Mouse (Mus musculus) neural tube, embryonic 13.5 days (tissue): Measurements from ENCODE around the gene Fam45a. TPM values are rescaled to one million over a fixed set of nuclear protein-coding genes. Genes with fewer than 3 reads are reported as not detected.
"Not testable (repeated sequence)": the region's sequence is repeated elsewhere in the genome, so short reads cannot be mapped to it uniquely, and the experiment has no call there.

Source experiments
- ATAC-seq: fragments of 200-750 bp; cut with Nextera tagmentation; 2 replicates; pipeline ENCODE4 v1.8.0; 2017; ENCODE audit warnings: low read depth, mild to moderate bottlenecking, moderate TSS enrichment, moderate library complexity
- H3K27ac ChIP-seq: fragments of 300-500 bp; sonication (generic); replicated peaks from 2 replicates; pipeline ENCODE4 v1.5.1; 2015; ENCODE audit warnings: moderate library complexity, mild to moderate bottlenecking, inconsistent platforms
- H3K27me3 ChIP-seq: fragments of 300-500 bp; sonication (generic); 2 replicates; pipeline ENCODE4 v1.6.1; 2015; ENCODE audit warnings: mild to moderate bottlenecking, inconsistent platforms
- H3K36me3 ChIP-seq: fragments of 300-500 bp; sonication (generic); 2 replicates; pipeline ENCODE4 v1.6.1; 2015; ENCODE audit warnings: mild to moderate bottlenecking, inconsistent platforms
- H3K4me1 ChIP-seq: fragments of 300-500 bp; sonication (generic); replicated peaks from 2 replicates; pipeline ENCODE4 v1.6.1; 2015; ENCODE audit warnings: inconsistent platforms
- H3K4me2 ChIP-seq: fragments of 300-500 bp; sonication (generic); 2 replicates; pipeline ENCODE4 v1.6.1; 2015; ENCODE audit warnings: inconsistent platforms, mild to moderate bottlenecking, moderate library complexity
- H3K4me3 ChIP-seq: fragments of 300-500 bp; sonication (generic); 2 replicates; pipeline ENCODE4 v1.5.1; 2015; ENCODE audit warnings: mild to moderate bottlenecking, inconsistent platforms
- H3K9ac ChIP-seq: fragments of 300-500 bp; sonication (generic); 2 replicates; pipeline ENCODE4 v1.6.1; 2015; ENCODE audit warnings: moderate library complexity, mild to moderate bottlenecking, inconsistent platforms
- H3K9me3 ChIP-seq: fragments of 300-500 bp; sonication (generic); 2 replicates; pipeline ENCODE4 v1.6.1; 2016; ENCODE audit warnings: inconsistent platforms
- WGBS: fragments of 180-500 bp; shearing (Covaris S2); methylation state at CpG from one replicate; pipeline ENCODE4 v1.1.7; 2015; 5-methylcytosine and 5-hydroxymethylcytosine counted together
- microRNA-seq: library from miRNA; unstranded; fragments of <30 nt; microRNA quantifications from one replicate; pipeline ENCODE4, GENCODE M21; 2016
- polyA plus RNA-seq: library from polyadenylated mRNA; unstranded; fragments of >200 nt; fragmentation: Nextera tagmentation; extraction: Ambion mirVana; gene quantifications from 2 replicates; pipeline ENCODE4 v1.2.1, GENCODE M21; 2015

The Fam45a gene
- polyA plus RNA-seq, 1 experiment from 2014 or later: 39.9 TPM

- peaks cover 50% of the 10 kb centered on the region for H3K36me3 ChIP-seq
- H3K27ac ChIP-seq, ATAC-seq, H3K9me3 ChIP-seq, H3K27me3 ChIP-seq, H3K9ac ChIP-seq, H3K4me3 ChIP-seq, H3K4me2 ChIP-seq, H3K4me1 ChIP-seq: not testable (repeated sequence)
- WGBS: 99% methylated on average over 4 of the region's 4 CpGs
Measured at GRCm38 (mm10) chr19:60866169-60866568, 54.8 kb downstream of the Fam45a start.

- WGBS: 88% methylated on average over 1 of the region's 1 CpGs
- H3K27ac ChIP-seq: no peak overlapping the region
- no peak overlapping the region for H3K4me3 ChIP-seq
- no peaks in the 10 kb centered on the region for H3K27me3 ChIP-seq
- no peaks in the 10 kb centered on the region for H3K9me3 ChIP-seq
- H3K4me2 ChIP-seq: no peak overlapping the region
- H3K36me3 ChIP-seq: peaks cover 28% of the 10 kb centered on the region
- peaks cover 18% of the 10 kb centered on the region for H3K4me1 ChIP-seq
- ATAC-seq: no peak
- H3K9ac ChIP-seq: no peak overlapping the region
Measured at GRCm38 (mm10) chr19:60870489-60870888, 59.1 kb downstream of the Fam45a start.

- H3K4me3 ChIP-seq: no peak overlapping the region
- 93% methylated on average over 5 of the region's 5 CpGs for WGBS
- no peak overlapping the region for H3K27ac ChIP-seq
- H3K9me3 ChIP-seq: no peaks in the 10 kb centered on the region
- H3K36me3 ChIP-seq: peaks cover 28% of the 10 kb centered on the region
- no peaks in the 10 kb centered on the region for H3K27me3 ChIP-seq
- H3K4me2 ChIP-seq: no peak overlapping the region
- ATAC-seq: no peak
- H3K4me1 ChIP-seq: peaks cover 18% of the 10 kb centered on the region
- H3K9ac ChIP-seq: no peak overlapping the region
Measured at GRCm38 (mm10) chr19:60871366-60871765, 60.0 kb downstream of the Fam45a start.

GRCm38 (mm10) chr19:60872272-60872671, 60.9 kb downstream of the Fam45a start:
- Histone ChIP-seq H3K36me3 (peaks cover 25% of the 10 kb centered on the region), H3K27ac (no peak overlapping the region), H3K9ac (no peak overlapping the region), H3K4me1 (peaks cover 18% of the 10 kb centered on the region), H3K27me3 (no peaks in the 10 kb centered on the region), H3K9me3 (no peaks in the 10 kb centered on the region), H3K4me3 (no peak overlapping the region), H3K4me2 (no peak overlapping the region)
- no peak for ATAC-seq
- WGBS: 64% methylated on average over 1 of the region's 1 CpGs

- Histone ChIP-seq H3K4me1 (peaks cover 18% of the 10 kb centered on the region), H3K9me3 (no peaks in the 10 kb centered on the region), H3K4me2 (peak overlapping the region; percentile 68), H3K9ac (peak overlapping the region; percentile 74), H3K36me3 (peaks cover 15% of the 10 kb centered on the region), H3K27ac (no peak overlapping the region), H3K27me3 (no peaks in the 10 kb centered on the region), H3K4me3 (peak overlapping the region; percentile 64)
- 43% methylated on average over 4 of the region's 4 CpGs for WGBS
- peak; percentile 6; the same call in 1 of the 2 replicates for ATAC-seq
Measured at GRCm38 (mm10) chr19:60873501-60873900, 62.1 kb downstream of the Fam45a start.

- peak within 1 kb of the TSS; percentile 68 for H3K4me2 ChIP-seq
- H3K27me3 ChIP-seq: no peaks in the 10 kb centered on the region
- H3K36me3 ChIP-seq: peaks cover 10% of the 10 kb centered on the region; the same call in 1 of the 2 replicates
- peak within 1 kb of the TSS; percentile 74 for H3K9ac ChIP-seq
- ATAC-seq: peak; percentile 99
- under 1% methylated on average over 28 of the region's 28 CpGs for WGBS
- H3K9me3 ChIP-seq: no peaks in the 10 kb centered on the region
- peak within 1 kb of the TSS; percentile 83 for H3K27ac ChIP-seq
- peaks cover 18% of the 10 kb centered on the region for H3K4me1 ChIP-seq
- peak within 1 kb of the TSS; percentile 64 for H3K4me3 ChIP-seq
Measured at GRCm38 (mm10) chr19:60874064-60874694, 62.8 kb downstream of the Fam45a start, which contains the start of gene Prdx3. Gene Prdx3 (minus strand): TSS chr19:60874556.

GRCm38 (mm10) chr19:60883129-60883528, 71.7 kb downstream of the Fam45a start:
- Histone ChIP-seq H3K4me1 (no peaks in the 10 kb centered on the region), H3K4me2 (no peak overlapping the region), H3K4me3 (no peak overlapping the region), H3K36me3 (no peaks in the 10 kb centered on the region), H3K9ac (no peak overlapping the region), H3K27ac (no peak overlapping the region), H3K9me3 (no peaks in the 10 kb centered on the region), H3K27me3 (no peaks in the 10 kb centered on the region)
- ATAC-seq: no peak
- WGBS: 14% methylated on average over 3 of the region's 3 CpGs

Small RNAs within 50 kb of the gene (microRNA-seq; reads per million reads assigned to microRNA genes)
- not detected for gene mmu-mir-3084-1

Other genes starting within 250 kb of the Fam45a start
- gene Cacul1, start 230.6 kb upstream of the Fam45a start, polyA plus RNA-seq: 24.9 and 25.3 TPM in 2 replicates
- 12.6 and 13.4 TPM in 2 replicates for gene Nanos1, start 55.6 kb upstream of the Fam45a start, polyA plus RNA-seq
- gene Eif3a, start 20.9 kb upstream of the Fam45a start, polyA plus RNA-seq: 106 and 124 TPM in 2 replicates
- gene Sfxn4, start 49.9 kb downstream of the Fam45a start, polyA plus RNA-seq: 13.4 and 14.0 TPM in 2 replicates
- gene Prdx3, start 63.0 kb downstream of the Fam45a start, polyA plus RNA-seq: 105 and 112 TPM in 2 replicates
- 2.7 and 2.9 TPM in 2 replicates for gene Grk5, start 78.2 kb downstream of the Fam45a start, polyA plus RNA-seq